Mouse (Mus musculus): ENCODE measurements around the gene 9130230L23Rik. TPM values are rescaled to one million over a fixed set of nuclear protein-coding genes. Genes with fewer than 3 reads are reported as not detected.
"Not testable (repeated sequence)": the region's sequence is repeated elsewhere in the genome, so short reads cannot be mapped to it uniquely, and the experiment has no call there.

Gene 9130230L23Rik
- polyA plus RNA-seq, 1 experiment from 2014 or later, result 0.45 TPM

- Histone ChIP-seq H3K4me1 (ENCODE audit: control insufficient read depth, insufficient read depth, low read length) (no peaks in the 10 kb centered on the region), H3K4me3 (ENCODE audit: low read depth, low read length) (no peak overlapping the region), H3K4me2 (ENCODE audit: low read depth, low read length) (no peak overlapping the region), H3K36me3 (ENCODE audit: control insufficient read depth, insufficient read depth, low read length) (no peaks in the 10 kb centered on the region), H3K27ac (replicated peaks; ENCODE audit: low read depth, low read length) (no peak overlapping the region), H3K27me3 (replicated peaks; ENCODE audit: control insufficient read depth, insufficient read depth, low read length) (no peaks in the 10 kb centered on the region), H3K9me3 (ENCODE audit: control insufficient read depth, low read length) (no peaks in the 10 kb centered on the region), H3K9ac (ENCODE audit: low read depth, low read length) (no peak overlapping the region)
- 82% methylated on average over 7 of the region's 7 CpGs for WGBS
- ATAC-seq (ENCODE audit: low read depth) (no peak), DNase-seq (ENCODE audit: low spot score) (no peak)
These were observed 5.0 kb downstream of the 9130230L23Rik start for GRCm38 (mm10) chr5:65999106-65999505.

- Histone ChIP-seq H3K27me3 (replicated peaks; ENCODE audit: control insufficient read depth, insufficient read depth, low read length) (no peaks in the 10 kb centered on the region), H3K9ac (ENCODE audit: low read depth, low read length) (no peak overlapping the region), H3K4me1 (ENCODE audit: control insufficient read depth, insufficient read depth, low read length) (no peaks in the 10 kb centered on the region), H3K4me3 (ENCODE audit: low read depth, low read length) (no peak overlapping the region), H3K36me3 (ENCODE audit: control insufficient read depth, insufficient read depth, low read length) (no peaks in the 10 kb centered on the region), H3K9me3 (ENCODE audit: control insufficient read depth, low read length) (no peaks in the 10 kb centered on the region), H3K27ac (replicated peaks; ENCODE audit: low read depth, low read length) (no peak overlapping the region), H3K4me2 (ENCODE audit: low read depth, low read length) (no peak overlapping the region)
- ATAC-seq (ENCODE audit: low read depth), result no peak
- DNase-seq (ENCODE audit: low spot score), result no peak
These were observed 6.3 kb downstream of the 9130230L23Rik start for GRCm38 (mm10) chr5:65997813-65998212.

GRCm38 (mm10) chr5:65994643-65995042 lies 9.4 kb downstream of the 9130230L23Rik start:
- no peak overlapping the region for H3K4me2 ChIP-seq (ENCODE audit: low read depth, low read length)
- H3K4me1 ChIP-seq (ENCODE audit: control insufficient read depth, insufficient read depth, low read length), result no peaks in the 10 kb centered on the region
- H3K9ac ChIP-seq (ENCODE audit: low read depth, low read length), result no peak overlapping the region
- H3K27ac ChIP-seq (replicated peaks; ENCODE audit: low read depth, low read length), result no peak overlapping the region
- 66% methylated on average over 6 of the region's 6 CpGs for WGBS
- no peaks in the 10 kb centered on the region for H3K36me3 ChIP-seq (ENCODE audit: control insufficient read depth, insufficient read depth, low read length)
- H3K4me3 ChIP-seq (ENCODE audit: low read depth, low read length), result no peak overlapping the region
- ATAC-seq (ENCODE audit: low read depth), result no peak
- no peaks in the 10 kb centered on the region for H3K9me3 ChIP-seq (ENCODE audit: control insufficient read depth, low read length)
- DNase-seq (ENCODE audit: low spot score), result no peak
- no peaks in the 10 kb centered on the region for H3K27me3 ChIP-seq (replicated peaks; ENCODE audit: control insufficient read depth, insufficient read depth, low read length)

GRCm38 (mm10) chr5:65991191-65991590 lies 12.9 kb downstream of the 9130230L23Rik start:
- Histone ChIP-seq H3K9me3 (ENCODE audit: control insufficient read depth, low read length) (no peaks in the 10 kb centered on the region), H3K36me3 (ENCODE audit: control insufficient read depth, insufficient read depth, low read length) (no peaks in the 10 kb centered on the region), H3K4me2 (ENCODE audit: low read depth, low read length) (no peak overlapping the region), H3K27ac (replicated peaks; ENCODE audit: low read depth, low read length) (no peak overlapping the region), H3K9ac (ENCODE audit: low read depth, low read length) (no peak overlapping the region), H3K4me3 (ENCODE audit: low read depth, low read length) (no peak overlapping the region), H3K27me3 (replicated peaks; ENCODE audit: control insufficient read depth, insufficient read depth, low read length) (no peaks in the 10 kb centered on the region), H3K4me1 (ENCODE audit: control insufficient read depth, insufficient read depth, low read length) (no peaks in the 10 kb centered on the region)
- DNase-seq (ENCODE audit: low spot score) (no peak), ATAC-seq (ENCODE audit: low read depth) (no peak)
- 95% methylated on average over 2 of the region's 2 CpGs for WGBS

GRCm38 (mm10) chr5:65987004-65987403 lies 17.1 kb downstream of the 9130230L23Rik start:
- not testable (repeated sequence) for H3K9me3 ChIP-seq (ENCODE audit: control insufficient read depth, low read length); H3K4me1 ChIP-seq (ENCODE audit: control insufficient read depth, insufficient read depth, low read length)

GRCm38 (mm10) chr5:65986426-65986825 lies 17.7 kb downstream of the 9130230L23Rik start:
- Histone ChIP-seq H3K9ac (ENCODE audit: low read depth, low read length) (no peak overlapping the region), H3K4me1 (ENCODE audit: control insufficient read depth, insufficient read depth, low read length) (no peaks in the 10 kb centered on the region), H3K27me3 (replicated peaks; ENCODE audit: control insufficient read depth, insufficient read depth, low read length) (no peaks in the 10 kb centered on the region), H3K27ac (replicated peaks; ENCODE audit: low read depth, low read length) (no peak overlapping the region), H3K9me3 (ENCODE audit: control insufficient read depth, low read length) (no peaks in the 10 kb centered on the region), H3K36me3 (ENCODE audit: control insufficient read depth, insufficient read depth, low read length) (no peaks in the 10 kb centered on the region), H3K4me2 (ENCODE audit: low read depth, low read length) (no peak overlapping the region), H3K4me3 (ENCODE audit: low read depth, low read length) (no peak overlapping the region)
- WGBS, result 90% methylated on average over 5 of the region's 5 CpGs
- DNase-seq (ENCODE audit: low spot score) (no peak), ATAC-seq (ENCODE audit: low read depth) (no peak)

More at GRCm38 (mm10) chr5:65987004-65987403, 17.1 kb downstream of the 9130230L23Rik start:
- WGBS, result 70% methylated on average over 3 of the region's 3 CpGs
- H3K4me2 ChIP-seq (ENCODE audit: low read depth, low read length); H3K27ac ChIP-seq (replicated peaks; ENCODE audit: low read depth, low read length); H3K9ac ChIP-seq (ENCODE audit: low read depth, low read length); H3K4me3 ChIP-seq (ENCODE audit: low read depth, low read length); H3K27me3 ChIP-seq (replicated peaks; ENCODE audit: control insufficient read depth, insufficient read depth, low read length); ATAC-seq (ENCODE audit: low read depth); H3K36me3 ChIP-seq (ENCODE audit: control insufficient read depth, insufficient read depth, low read length); DNase-seq (ENCODE audit: low spot score): not testable (repeated sequence)

GRCm38 (mm10) chr5:65975731-65976130 lies 28.4 kb downstream of the 9130230L23Rik start:
- Histone ChIP-seq H3K4me3 (ENCODE audit: low read depth, low read length) (no peak overlapping the region), H3K9me3 (ENCODE audit: control insufficient read depth, low read length) (no peaks in the 10 kb centered on the region), H3K4me1 (ENCODE audit: control insufficient read depth, insufficient read depth, low read length) (no peaks in the 10 kb centered on the region), H3K4me2 (ENCODE audit: low read depth, low read length) (no peak overlapping the region), H3K36me3 (ENCODE audit: control insufficient read depth, insufficient read depth, low read length) (no peaks in the 10 kb centered on the region), H3K27ac (replicated peaks; ENCODE audit: low read depth, low read length) (no peak overlapping the region), H3K27me3 (replicated peaks; ENCODE audit: control insufficient read depth, insufficient read depth, low read length) (no peaks in the 10 kb centered on the region), H3K9ac (ENCODE audit: low read depth, low read length) (no peak overlapping the region)
- no peak for DNase-seq (ENCODE audit: low spot score)
- 81% methylated on average over 10 of the region's 13 CpGs for WGBS
- no peak for ATAC-seq (ENCODE audit: low read depth)

GRCm38 (mm10) chr5:65973189-65973588 lies 30.9 kb downstream of the 9130230L23Rik start:
- H3K27me3 ChIP-seq (replicated peaks; ENCODE audit: control insufficient read depth, insufficient read depth, low read length), result no peaks in the 10 kb centered on the region
- no peaks in the 10 kb centered on the region for H3K9me3 ChIP-seq (ENCODE audit: control insufficient read depth, low read length)
- WGBS, result 70% methylated on average over 2 of the region's 2 CpGs
- no peaks in the 10 kb centered on the region for H3K36me3 ChIP-seq (ENCODE audit: control insufficient read depth, insufficient read depth, low read length)
- no peak overlapping the region for H3K4me3 ChIP-seq (ENCODE audit: low read depth, low read length)
- no peak for DNase-seq (ENCODE audit: low spot score)
- H3K9ac ChIP-seq (ENCODE audit: low read depth, low read length), result no peak overlapping the region
- no peak overlapping the region for H3K27ac ChIP-seq (replicated peaks; ENCODE audit: low read depth, low read length)
- no peak overlapping the region for H3K4me2 ChIP-seq (ENCODE audit: low read depth, low read length)
- H3K4me1 ChIP-seq (ENCODE audit: control insufficient read depth, insufficient read depth, low read length), result no peaks in the 10 kb centered on the region
- no peak for ATAC-seq (ENCODE audit: low read depth)

- Histone ChIP-seq H3K9me3 (ENCODE audit: control insufficient read depth, low read length) (no peaks in the 10 kb centered on the region), H3K27me3 (replicated peaks; ENCODE audit: control insufficient read depth, insufficient read depth, low read length) (no peaks in the 10 kb centered on the region), H3K4me1 (ENCODE audit: control insufficient read depth, insufficient read depth, low read length) (no peaks in the 10 kb centered on the region), H3K9ac (ENCODE audit: low read depth, low read length) (no peak overlapping the region), H3K4me3 (ENCODE audit: low read depth, low read length) (no peak overlapping the region), H3K4me2 (ENCODE audit: low read depth, low read length) (no peak overlapping the region), H3K27ac (replicated peaks; ENCODE audit: low read depth, low read length) (no peak overlapping the region), H3K36me3 (ENCODE audit: control insufficient read depth, insufficient read depth, low read length) (no peaks in the 10 kb centered on the region)
- WGBS, result 93% methylated on average over 3 of the region's 3 CpGs
- DNase-seq (ENCODE audit: low spot score), result no peak
- ATAC-seq (ENCODE audit: low read depth), result no peak
These were observed 36.1 kb downstream of the 9130230L23Rik start for GRCm38 (mm10) chr5:65968004-65968403.
